Mouse (Mus musculus): ENCODE data around the gene Tesk2.
"Not testable (repeated sequence)": the region's sequence is repeated elsewhere in the genome, so short reads cannot be mapped to it uniquely, and the experiment has no call there.

Tesk2 gene

DNA sequence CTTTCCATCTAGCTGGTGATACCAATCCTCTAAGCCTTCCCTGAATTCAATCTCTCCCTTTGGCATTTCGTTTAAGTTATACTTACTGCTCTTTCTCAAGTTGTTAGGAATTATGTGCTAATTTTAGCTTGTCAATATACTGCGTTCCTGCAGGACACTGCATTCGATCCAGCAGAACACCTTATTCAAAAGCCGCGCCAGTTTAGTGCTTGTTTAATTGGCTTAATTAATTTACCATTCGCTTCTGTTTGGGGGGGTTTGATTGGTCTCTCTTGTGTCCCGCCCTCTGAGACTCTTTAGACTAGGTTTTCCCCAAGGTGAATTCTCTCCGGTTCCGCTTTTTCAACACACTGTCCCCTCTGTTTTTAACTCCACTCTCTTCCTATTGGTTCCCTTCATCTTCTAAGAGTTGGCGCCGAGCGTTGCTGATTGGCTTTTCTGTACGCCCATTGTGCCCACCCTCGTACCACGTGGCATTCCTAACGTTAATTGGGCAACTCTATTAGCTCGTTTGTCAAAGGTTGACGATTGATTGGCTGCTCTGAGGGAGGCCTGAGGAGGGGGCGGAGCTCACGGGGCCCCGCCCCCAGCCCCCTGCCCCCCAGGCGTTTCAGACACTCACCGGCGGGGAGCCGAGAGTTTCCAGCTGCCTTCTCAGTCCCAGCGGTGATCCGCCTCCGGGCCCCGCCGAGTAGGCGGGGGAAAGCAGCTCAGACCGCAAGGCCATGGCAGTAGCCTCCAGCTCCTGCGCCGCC, at the start of gene Tesk2:
TSS of gene Tesk2 (plus strand) at position 606 of the 755 bp plus-strand sequence.
- peak; percentile 95 for DNase-seq

DNA sequence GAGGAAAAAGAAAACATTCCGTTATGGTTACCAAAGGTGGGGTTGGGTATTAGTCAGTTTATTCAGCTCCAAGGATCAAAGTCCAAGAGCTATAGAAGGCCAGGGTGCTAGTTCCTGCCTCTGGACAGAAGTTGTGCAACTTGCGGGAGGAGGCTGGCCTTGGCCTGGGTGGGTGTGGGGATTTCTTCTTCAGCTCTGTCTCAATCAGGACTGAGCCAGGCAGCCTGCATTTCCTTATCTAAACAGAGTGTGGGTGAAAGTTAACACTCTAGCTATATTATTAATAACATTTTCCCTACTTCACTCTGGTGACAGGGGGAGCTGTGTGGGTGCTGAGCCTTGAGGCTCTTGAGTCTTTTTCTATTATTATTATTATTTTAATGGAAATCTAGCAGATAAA, 48.0 kb upstream of the Tesk2 start:
- no peak for DNase-seq

DNA sequence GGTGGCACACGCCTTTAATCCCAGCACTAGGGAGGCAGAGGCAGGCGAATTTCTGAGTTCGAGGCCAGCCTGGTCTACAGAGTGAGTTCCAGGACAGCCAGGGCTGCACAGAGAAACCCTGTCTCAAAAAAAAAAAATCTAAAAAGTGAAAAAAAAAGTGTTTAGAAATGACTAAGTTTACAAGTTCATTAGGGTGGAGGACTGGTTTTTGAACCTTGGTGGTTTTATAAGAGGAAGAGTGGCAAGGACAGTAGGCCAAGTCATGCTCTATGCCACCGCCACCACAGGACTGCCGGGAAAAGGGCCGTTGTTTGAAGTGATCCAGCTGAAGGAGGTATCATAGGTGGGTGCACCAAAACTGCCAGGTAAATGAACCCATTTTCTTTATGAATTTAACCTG, 46.0 kb upstream of the Tesk2 start:
- DNase-seq: not testable (repeated sequence)

DNA sequence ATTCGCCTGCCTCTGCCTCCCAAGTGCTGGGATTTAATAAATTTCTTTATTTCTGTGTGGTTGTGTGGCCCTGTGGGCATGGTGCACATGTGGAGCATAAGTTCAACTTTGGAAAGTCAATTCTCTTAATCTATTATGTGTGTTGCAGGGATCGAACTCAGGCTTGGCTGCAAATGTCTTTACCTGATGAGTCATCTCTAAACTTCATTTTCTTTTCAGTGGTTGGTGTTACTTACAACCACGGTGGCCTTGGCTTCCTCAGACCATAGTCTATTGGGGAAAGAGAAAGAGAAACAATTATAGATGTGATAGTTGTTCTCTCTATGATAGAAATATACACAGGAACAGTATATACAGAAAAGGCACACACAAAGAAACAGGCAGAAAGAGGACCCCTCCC, 44.7 kb upstream of the Tesk2 start:
- no peak for DNase-seq

DNA sequence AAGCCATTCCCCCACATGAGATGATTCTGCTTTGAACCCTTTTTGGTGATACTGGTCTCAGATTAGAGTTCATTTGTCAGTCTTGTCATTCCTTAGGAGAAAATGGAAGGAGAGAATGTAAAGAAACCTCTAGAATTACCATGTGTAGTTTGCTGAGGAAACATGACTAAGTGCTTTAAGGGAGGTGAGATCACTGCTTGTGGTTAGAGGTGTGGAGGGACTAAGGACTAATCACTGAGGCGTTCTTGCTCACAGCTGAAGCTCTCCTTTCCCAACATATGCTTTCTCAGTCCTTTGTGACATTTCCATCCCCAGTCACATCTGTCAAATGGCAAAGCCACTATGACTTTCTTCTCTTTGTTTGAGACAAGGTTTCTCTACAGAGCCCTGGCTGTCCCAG, 42.9 kb upstream of the Tesk2 start:
- DNase-seq: no peak

DNA sequence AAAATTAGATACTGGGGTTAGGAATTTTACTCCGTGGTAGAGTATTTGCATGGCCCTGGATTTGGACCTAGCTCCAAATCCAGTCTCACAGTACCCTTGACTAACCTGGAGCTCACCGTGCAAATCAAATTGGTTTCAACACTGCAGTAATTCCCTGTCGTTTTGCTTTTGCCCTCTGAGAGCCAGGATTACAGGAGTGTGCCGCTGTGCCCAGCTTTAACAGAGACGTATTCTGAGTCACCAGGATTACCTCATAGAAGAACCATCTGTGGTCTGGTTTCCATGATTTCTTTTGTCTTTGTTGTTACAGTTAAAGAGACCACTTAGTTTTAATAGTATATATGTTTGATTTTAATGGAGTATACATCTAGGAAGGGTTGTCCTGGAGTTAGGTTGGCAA, 41.6 kb upstream of the Tesk2 start:
- DNase-seq: no peak

DNA sequence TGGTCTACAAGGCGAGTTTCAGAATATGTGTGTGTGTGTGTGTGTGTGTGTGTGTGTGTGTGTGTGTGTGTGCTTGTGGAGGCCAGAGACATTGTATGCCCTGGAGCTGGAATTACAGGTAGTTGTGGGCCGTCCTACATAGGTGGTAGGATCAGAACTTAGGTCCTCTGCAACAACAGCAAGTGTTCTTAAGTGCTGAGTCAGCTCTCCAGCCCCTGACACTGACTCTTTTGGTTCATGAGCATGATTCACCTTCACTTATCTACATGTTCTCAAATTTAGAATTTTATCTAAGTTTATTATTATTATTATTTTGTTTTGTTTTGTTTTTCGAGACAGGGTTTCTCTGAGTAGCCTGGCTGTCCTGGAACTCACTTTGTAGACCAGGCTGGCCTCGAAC, 40.2 kb upstream of the Tesk2 start:
- DNase-seq: not testable (repeated sequence)

DNA sequence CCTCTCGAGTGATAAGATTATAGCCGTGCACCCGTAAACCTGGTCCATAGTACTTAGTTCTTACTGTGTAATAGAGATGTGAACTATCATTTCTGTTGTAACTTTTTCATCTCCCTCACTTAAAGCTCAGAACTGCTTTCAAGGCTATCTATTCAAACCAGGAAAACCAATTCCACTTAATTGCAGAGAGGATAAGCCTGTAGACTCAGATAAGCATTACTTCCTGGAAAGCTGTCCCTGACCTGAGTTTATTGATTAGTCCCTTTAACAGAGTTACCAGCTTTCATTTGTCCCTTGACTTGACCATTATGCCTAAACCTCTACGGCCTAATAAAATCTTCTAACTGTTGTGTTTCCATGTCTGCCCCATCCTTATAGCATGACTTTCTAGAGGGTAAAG, 36.8 kb upstream of the Tesk2 start:
- no peak for DNase-seq

DNA sequence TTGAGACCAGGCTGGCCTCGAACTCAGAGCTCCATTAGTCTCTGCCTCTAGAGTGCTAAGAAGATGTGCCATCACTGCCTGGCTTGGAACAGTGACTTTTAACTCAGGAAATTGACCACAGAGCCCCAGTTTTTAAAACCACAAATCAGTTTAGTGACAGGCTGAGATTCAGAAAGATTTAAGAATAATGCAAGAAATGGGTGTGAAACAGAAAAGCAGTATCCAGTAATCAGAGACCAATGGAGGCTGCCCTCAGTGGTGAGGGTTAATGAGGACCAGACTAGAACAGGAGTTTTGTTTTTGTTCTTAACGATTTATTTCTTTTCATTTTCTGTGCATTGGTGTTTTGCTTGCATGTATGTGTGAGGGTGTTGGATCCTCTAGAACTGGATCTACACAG, 36.1 kb upstream of the Tesk2 start:
- DNase-seq: no peak

DNA sequence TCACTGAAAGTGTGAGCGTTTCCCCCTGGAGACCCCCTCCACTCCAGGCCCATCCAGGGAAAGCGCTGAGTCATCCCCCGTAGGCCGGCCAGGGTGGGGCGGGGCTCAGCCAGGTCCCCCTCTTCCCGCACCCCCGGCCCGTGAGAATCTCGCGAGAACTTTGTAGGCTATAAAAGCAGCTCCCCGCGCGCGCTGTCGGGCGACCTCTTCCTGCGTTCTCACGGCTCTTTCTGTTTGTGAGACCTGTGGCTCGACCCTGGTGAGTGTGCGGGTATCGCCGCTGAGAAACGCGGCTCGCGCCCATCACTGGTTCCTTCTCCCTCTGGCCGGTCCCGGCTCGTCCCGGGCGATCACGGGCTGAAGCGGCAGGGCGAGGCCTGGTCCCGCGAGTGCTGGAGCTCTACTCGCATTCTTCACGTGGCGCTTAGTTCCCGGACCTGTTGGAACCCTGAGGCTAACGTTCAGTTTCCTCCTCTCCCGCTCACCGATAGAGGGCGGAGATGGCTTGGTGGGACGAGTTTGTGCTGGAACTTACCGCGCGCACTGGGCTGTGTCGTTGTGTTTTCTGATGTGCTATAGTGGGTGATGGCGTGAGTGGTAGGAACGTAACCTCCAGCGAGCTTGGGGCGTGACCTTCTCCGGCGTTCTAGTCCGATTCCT, 35.2 kb upstream of the Tesk2 start, which contains the start of gene Prdx1:
TSS of gene Prdx1 (plus strand) at position 143 of the 660 bp plus-strand sequence.
- peak; percentile 91 for DNase-seq

DNA sequence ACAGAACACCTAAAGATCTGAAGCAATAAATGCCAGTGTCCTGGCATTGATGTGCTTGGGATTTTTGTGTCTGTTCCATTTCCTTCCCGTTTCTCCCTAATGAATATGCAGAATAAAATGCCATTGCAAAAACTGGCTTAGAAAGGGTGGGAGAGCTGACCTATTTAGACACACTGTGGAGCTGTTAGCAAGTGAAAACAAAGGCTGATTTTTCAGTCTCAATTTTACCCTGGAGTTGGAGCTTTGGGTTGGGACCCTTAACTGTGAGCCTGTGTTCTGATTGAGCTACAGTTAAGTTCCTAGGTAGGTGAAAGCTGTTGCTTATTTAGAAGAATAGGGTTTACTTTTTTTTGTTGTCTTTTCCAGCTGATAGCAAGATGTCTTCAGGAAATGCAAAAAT, 33.7 kb upstream of the Tesk2 start:
- no peak for DNase-seq

DNA sequence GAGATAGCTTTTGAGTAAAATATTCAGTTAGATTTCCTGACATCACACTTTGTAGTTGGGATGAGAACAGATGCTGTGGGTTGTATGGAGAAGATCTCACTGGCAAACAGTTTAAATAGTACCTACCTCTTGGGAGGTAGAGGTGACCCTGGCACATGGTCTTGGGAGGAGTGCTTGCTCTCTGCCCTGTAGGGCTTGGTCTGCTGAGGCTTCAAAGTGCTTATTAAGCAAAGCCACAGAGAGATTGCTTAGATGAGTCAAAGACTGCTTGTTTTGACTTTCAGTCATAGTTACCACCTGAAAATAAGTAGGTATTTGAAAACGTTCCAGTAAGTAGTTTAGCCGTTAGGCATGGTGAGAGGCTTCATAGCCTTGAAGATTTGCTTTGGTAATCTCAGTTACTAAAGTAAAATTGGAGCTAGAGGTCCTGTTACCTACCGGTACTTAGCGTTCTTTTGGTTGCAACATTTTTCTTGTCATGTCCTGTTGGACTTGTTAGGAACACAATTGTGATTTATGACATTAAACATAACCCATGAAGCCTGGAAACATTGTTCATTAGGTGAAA, 31.4 kb upstream of the Tesk2 start:
- DNase-seq: no peak

DNA sequence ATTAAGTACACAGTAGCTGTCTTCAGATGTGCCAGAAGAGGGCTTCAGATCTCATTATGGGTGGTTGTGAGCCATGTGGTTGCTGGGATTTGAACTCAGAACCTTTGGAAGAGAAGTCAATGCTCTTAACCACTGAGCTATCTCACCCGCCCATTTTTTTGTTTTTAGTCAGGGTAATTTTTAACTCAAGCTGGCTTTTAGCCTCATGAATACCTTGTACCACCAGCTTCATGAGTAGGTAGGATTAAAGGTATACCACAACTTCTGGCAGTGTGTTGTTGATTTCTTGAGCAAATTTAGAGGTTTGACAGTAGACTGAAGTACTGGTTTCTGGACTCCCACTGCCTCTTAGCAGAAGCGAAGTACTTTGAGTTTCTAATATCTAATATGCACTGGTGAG, 28.6 kb upstream of the Tesk2 start:
- no peak for DNase-seq

DNA sequence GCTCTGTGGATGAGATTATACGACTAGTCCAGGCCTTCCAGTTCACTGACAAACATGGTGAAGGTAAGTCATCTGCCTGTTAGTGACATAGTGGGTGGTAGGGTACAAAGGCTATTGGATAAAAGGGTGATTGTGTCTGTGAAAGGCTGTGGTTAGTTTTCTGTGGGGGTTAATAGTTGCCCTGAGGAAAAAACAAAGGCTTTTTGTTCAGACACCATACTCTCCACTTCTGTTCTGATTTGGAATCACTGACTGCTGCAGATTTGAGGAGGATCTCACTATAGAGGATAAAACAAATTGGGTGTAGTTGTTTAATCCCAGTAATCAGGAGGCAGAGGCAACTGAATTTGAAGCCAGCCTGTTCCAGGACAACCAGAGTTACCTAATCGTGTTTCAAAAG, 27.0 kb upstream of the Tesk2 start:
- DNase-seq: no peak

DNA sequence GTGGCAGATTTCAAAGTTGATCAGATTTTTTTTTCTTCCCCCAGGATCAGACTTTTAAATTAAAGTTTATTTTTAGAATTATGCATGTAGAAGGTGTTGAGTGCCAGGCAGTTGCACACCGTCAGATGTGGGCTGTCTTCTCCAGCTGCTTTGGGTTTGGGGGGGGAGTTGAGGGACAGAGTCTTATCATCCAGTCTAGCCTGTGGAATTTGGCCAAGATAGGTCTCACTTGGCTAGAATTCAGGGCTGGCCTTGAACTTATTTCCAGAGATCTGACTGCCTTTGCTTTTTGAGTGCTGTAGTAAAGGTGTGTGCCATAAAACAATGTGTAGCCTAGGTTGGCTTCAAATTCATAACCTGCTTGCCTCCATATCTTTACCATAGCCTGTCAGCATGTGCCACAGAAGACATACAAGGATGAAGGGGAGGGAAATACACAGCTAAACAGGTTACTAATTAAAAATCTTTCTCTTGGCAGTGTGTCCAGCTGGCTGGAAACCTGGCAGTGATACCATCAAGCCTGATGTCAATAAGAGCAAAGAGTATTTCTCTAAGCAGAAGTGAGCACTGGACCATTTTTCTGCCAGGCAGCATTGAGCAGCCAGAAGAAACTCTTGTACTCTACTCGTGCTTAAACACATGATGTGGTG, 21.9 kb upstream of the Tesk2 start:
- no peak for DNase-seq

DNA sequence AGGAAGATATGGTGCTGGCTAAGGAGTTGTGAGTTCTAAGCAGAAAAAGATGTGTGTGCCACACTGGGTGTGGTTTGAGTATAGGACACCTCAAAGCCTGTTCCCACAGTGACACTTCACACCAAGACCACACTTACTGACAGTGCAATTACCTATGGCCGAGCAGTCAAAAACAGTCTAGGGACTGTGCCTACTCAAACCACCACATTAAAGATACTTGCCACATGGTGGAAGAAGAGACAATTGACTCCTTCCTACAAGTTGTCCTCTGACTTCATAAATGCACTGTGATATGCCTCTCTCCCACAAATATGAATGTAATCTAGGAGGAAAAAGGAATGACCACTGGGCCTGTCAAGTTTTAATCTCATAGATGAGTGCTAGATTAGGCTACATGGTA, 19.8 kb upstream of the Tesk2 start:
- no peak for DNase-seq

DNA sequence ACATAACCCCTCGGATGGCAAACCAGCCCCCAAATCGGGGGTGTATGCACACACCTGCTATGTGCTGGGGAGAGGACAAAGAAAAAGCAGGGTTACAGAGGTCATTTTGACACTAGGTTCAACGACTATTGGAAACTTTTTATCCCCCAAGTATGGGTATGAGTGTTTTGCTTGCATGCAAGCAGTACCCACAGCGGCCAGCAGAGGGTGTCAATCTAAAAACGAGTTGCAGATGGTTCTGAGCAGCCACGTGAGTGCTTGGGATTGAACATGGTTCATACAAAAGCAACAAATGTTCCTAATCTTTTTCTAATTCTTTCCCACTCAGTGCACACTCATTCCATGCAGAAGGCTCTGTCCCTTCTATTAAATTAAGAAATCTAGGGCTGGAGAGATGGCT, 16.9 kb upstream of the Tesk2 start:
- peak; percentile 53 for DNase-seq

DNA sequence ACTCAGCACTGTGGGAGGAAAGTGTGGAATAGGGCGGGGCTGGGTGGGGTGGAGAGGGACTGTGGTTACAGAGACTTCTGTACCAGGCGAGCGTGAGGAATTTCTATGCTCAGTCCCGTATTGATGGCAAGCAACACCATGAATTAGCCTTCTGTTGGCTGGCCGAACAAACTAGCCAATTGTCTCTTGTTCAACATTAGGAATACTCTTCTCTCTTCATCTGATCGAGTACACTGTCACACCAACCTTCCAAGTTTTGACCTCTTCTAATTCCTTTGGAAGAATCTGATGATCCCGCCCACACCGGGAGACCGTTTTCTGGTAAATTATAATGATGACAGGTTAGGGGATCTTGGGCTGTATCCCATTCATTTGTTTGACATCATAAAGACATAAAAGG, 13.1 kb upstream of the Tesk2 start:
- DNase-seq: peak; percentile 61

DNA sequence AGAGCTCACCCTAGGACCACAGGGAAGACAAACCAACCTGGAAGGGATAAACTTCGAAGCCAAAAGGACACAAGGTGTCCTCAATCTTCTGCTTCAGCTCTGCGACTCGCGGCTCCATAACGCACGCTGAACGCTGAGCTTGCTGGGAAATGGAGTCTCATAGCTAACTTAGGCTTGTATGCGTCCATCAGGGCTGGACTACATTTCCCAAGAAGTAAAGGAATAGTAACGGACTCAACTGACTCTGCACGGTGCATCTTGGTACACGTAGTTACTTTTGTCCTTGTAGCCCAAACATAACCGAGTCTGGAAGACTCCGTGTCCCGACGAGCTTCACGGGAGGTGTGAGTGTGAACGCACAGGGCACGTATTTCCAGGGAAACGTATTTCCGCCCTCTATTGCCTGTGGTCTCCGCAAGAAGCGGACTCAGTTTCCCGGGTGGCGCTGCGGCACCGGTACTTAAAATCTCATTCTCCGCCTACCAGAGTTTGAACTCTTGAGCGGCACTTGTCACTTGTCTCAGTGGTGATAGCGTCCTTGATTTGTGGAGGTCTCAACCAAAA, 12.5 kb upstream of the Tesk2 start, which contains the start of the genes Mmachc and Ccdc163:
TSS of gene Mmachc (minus strand) at position 206 of the 564 bp plus-strand sequence.
TSS of gene Ccdc163 (plus strand) at position 309 of the 564 bp plus-strand sequence.
- peak; percentile 97 for DNase-seq

DNA sequence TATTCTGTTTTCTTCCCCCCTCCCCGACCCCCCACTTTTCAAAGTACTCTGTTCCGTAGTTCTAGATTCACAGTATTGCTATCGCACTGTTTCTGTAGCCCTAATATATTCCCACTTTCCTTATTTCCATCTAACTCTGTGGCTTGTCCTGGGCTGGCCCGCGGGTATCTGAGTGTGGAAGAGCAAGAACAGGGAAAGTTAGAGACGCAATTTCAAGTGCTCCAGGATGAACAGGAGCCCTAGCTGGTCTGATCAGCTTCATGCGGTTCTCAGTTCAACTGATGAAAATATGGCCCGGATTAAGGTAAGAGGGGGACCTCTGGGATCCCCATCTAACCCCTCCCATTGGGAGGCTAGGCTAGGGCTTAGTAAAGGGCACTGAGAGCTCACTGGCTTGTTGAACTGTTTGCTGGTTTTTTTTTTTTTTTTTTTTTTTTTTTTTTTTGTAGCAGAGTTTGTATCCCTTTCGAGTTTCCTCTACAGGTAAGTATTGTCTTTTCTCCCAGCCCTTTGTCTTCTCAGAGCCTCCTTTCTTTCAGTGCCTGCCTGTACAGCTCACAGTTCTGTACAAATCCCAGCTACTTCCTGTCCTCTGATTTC, 11.9 kb upstream of the Tesk2 start:
- DNase-seq: peak; percentile 48

DNA sequence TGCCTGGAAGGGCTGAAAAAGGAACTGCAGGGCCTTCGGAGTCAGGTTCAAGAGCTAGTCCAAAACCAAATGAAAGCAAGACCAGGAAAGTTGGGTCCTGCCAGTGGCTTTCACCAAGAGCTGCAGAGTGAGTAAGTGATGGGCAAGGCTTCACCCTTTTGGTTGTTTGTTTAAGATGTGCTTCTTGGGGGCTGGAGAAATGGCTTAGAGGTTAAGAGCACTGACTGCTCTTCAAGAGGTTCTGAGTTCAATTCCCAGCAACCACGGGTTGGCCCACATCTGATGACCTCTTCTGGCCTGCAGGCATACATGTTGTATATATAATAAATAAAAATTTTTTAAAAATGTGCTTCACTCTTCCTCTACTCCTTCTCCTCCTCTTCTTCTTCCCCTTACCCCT, 10.6 kb upstream of the Tesk2 start:
- no peak for DNase-seq

DNA sequence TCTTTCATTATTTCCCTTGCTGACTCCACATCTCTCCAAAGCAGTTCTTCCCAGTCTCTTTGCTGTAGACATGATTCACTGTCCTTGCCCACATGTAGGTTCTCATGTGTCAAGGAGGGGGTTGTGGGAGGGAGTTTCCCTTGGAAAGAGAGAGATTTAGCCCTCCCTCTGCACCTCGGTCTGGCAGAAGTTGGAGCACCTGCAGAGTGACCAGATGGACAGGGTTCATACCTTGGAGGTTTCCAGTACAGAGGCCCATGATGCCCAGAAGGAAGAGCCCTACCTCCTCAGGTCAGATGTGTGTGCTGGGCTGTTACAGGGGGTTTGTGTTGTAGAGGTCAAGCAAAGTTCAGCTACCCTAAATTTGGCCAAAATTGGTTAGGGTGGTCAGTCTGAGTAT, 8.2 kb upstream of the Tesk2 start:
- DNase-seq: peak; percentile 54

DNA sequence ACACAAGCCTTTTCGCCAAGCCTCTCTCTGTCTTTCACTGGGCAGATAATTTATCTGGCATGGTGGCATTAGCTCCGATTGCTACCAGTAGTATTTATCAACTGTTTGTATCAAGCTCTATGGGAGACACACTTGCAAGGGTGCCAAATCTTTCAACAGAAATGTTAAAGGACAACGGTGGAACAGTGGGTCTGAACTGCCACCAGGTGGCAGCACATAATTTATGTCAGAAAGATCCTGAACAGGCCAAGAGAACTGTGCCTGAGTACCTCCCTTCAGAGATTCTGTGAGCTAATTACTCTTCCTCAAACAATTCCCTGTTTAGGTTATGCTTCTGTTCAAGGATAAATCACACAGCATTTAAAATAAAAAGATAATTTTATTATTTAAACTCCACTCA, 1.4 kb upstream of the Tesk2 start:
- peak; percentile 79 for DNase-seq
